Mouse (Mus musculus): ENCODE measurements around the gene Rab8a. TPM values are rescaled to one million over a fixed set of nuclear protein-coding genes. Genes with fewer than 3 reads are reported as not detected.

Rab8a gene
- total RNA-seq, 1 experiment from 2014 or later = 68.9 TPM

GRCm38 (mm10) chr8:72211846-72212245 lies 50.8 kb downstream of the Rab8a start:
- no peak for DNase-seq

- DNase-seq = no peak
Measured at GRCm38 (mm10) chr8:72212751-72213150, 51.8 kb downstream of the Rab8a start, which contains the start of gene Cib3. Gene Cib3 (minus strand): TSS chr8:72212837.

GRCm38 (mm10) chr8:72213536-72213935 lies 52.5 kb downstream of the Rab8a start, which contains the start of gene Gm11034:
Gene Gm11034 (minus strand): TSS chr8:72213636.
- no peak for DNase-seq

DNA sequence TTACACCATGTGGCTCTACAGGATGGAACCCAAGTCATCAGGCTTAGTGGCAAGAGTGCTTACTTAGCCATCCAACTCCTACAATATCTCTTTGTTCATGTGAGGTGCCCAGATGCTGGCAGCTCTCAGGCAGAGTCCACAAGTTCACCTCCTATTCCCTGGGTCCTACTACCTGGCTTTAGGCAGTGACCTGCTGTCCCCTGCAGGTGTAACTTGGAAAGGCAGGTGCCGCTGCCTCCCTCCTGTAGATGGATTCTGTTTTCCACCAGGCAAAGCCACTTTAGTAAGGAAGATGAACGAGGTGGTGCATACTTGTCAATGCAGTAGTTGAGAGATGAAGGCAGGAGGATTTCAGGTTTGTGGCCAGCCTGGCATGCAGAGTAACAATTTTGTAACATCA lies 54.1 kb downstream of the Rab8a start:
- no peak for DNase-seq

- no peak for DNase-seq
Measured at GRCm38 (mm10) chr8:72215871-72216270, 54.9 kb downstream of the Rab8a start.

DNA sequence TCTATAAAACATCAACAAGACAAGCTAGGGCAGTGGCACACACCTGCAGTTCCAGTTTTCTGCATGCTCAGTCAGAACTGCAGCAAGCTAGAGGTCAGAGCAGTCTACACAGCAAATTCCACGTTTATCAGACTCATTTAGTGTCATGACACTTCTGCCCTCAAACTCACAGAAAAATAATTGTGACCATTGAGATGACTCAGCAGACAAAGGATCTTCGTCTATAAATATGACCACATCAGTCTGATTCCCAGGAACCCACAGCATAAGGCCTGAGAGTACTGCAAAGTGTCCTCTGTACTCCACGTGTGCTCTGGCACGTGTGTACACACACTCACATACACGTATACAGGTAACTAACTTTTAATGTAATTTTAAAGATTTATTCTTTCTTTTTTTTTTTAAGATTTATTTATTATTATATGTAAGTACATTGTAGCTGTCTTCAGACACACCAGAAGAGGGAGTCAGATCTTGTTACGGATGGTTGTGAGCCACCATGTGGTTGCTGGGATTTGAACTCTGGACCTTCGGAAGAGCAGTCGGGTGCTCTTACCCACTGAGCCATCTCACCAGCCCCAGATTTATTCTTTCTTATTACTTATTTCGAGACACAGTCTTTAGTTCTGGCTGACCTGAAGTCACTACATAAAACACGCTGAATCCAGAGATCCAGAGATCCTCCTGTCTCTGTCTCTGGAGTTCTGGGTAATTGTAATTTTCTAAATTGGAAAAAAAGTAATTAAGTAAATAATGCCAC lies 58.0 kb downstream of the Rab8a start:
- no peak for DNase-seq

DNA sequence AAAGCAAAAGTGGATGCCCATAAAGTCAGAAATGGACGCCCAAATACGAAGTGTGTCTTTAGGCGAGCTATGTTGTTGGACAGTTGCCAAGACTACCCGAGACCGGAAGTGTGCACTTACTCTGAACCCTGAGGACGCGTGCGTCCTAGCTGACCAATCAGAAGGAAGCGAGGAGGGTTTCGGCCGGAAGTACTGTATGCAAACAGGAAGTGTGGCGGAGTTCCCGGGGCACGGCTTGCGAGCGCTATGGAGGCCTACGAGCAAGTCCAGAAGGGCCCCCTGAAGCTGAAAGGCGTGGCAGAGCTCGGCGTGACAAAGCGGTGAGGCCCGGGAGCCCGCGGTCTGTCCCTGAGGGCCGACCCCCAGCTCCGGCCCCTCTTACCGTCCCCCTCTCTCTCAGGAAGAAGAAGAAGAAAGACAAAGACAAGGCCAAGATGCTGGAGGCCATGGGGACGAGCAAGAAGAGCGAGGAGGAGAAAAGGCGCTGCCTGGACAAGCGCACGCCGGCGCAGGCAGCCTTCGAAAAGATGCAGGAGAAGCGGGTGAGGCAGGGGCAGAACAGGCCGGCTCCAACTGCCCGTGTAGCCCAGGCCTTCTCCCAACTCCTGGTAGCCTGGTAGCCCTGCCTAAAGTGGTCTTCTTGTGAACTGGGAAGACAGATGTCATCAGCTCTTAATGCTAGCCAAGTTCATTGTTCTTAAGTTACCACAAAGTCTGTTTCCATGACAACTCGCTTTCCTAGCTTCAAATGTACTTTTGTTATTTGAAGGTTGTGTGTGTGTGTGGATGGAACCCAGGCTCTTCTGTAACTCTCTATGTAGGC lies 58.8 kb downstream of the Rab8a start, which contains the start of gene Fam32a:
Gene Fam32a (plus strand): TSS at position 190 of the 823 bp plus-strand sequence.
- DNase-seq = peak; percentile 83

DNA sequence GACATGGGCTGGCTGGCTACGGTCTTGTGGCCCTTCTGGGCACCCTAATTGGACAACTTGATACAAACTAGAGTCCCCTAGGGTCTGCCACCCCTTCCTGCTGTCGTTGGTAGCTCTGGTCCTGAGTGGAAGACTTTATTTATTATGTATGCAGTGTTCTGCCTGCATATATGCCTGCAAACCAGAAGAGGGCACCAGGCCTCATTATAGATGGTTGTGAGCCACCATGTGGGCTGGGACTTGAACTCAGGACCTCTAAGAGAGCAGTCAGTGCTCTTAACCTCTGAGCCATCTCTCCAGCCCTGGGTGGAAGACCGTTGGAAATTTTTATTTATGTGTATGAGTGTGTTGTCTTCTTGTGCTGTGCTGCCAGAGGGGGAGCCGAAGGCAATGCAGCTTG lies 59.8 kb downstream of the Rab8a start:
- no peak for DNase-seq

GRCm38 (mm10) chr8:72222656-72223055 lies 61.7 kb downstream of the Rab8a start:
- DNase-seq = no peak

Other genes starting within 250 kb of the Rab8a start
- gene Zfp961, start 210.2 kb upstream of the Rab8a start, total RNA-seq (2021) = 30.8 and 37.1 TPM in 2 replicates
- gene Cyp4f18, start 151.6 kb upstream of the Rab8a start, total RNA-seq (2021) = 4.8 and 5.2 TPM in 2 replicates
- gene Olfr372, start 120.0 kb upstream of the Rab8a start, total RNA-seq (2021) = not detected in 2 replicates
- gene Olfr373, start 78.0 kb upstream of the Rab8a start, total RNA-seq (2021) = not detected in 2 replicates
- not detected in 2 replicates for gene Olfr374, start 54.2 kb upstream of the Rab8a start, total RNA-seq (2021)
- gene Tpm4, start 26.2 kb upstream of the Rab8a start, total RNA-seq (2021) = 219 and 260 TPM in 2 replicates
- not detected in 2 replicates for gene Hsh2d, start 28.4 kb downstream of the Rab8a start, total RNA-seq (2021)
- gene Cib3, start 51.6 kb downstream of the Rab8a start, total RNA-seq (2021) = 0.64 TPM in 1 of 2 replicates, not detected in the other
- gene Gm11034, start 52.4 kb downstream of the Rab8a start, total RNA-seq (2021) = not detected in 2 replicates
- gene Fam32a, start 58.5 kb downstream of the Rab8a start, total RNA-seq (2021) = 66.8 and 70.4 TPM in 2 replicates
- 66.7 and 68.8 TPM in 2 replicates for gene Ap1m1, start 78.8 kb downstream of the Rab8a start, total RNA-seq (2021)
- gene Gm10282, start 144.1 kb downstream of the Rab8a start, total RNA-seq (2021) = 19.3 and 27.3 TPM in 2 replicates
- 37.5 and 38.2 TPM in 2 replicates for gene Klf2, start 157.8 kb downstream of the Rab8a start, total RNA-seq (2021)